Mouse (Mus musculus) liver, postnatal 0 days (tissue): ENCODE results near the gene Pom121l2. TPM values are rescaled to one million over a fixed set of nuclear protein-coding genes. Genes with fewer than 3 reads are reported as not detected.

ENCODE experiments used
- ATAC-seq: fragments of 200-750 bp; cut with Nextera tagmentation; 2 replicates; pipeline ENCODE4 v1.8.0; 2017; ENCODE audit warnings: mild to moderate bottlenecking, moderate library complexity
- DNase-seq: peaks from one replicate; pipeline ENCODE4 v3.0.0-alpha.2; 2016
- H3K27ac ChIP-seq: fragments of 300-500 bp; sonication (generic); 2 replicates; pipeline ENCODE4 v1.5.1; 2014; ENCODE audit warnings: antibody characterized with exemption, moderate library complexity, mild to moderate bottlenecking, low read depth
- H3K27me3 ChIP-seq: fragments of 300-500 bp; sonication (generic); 2 replicates; pipeline ENCODE4 v1.6.1; 2014; ENCODE audit warnings: low read length, control low read depth, mixed read lengths; ENCODE audit not compliant: insufficient read depth
- H3K36me3 ChIP-seq: fragments of 300-500 bp; sonication (generic); replicated peaks from 2 replicates; pipeline ENCODE4 v1.6.1; 2014; ENCODE audit warnings: mild to moderate bottlenecking, control low read depth, low read length, moderate library complexity, mixed read lengths; ENCODE audit not compliant: insufficient read depth
- H3K4me1 ChIP-seq: fragments of 300-500 bp; sonication (generic); 2 replicates; pipeline ENCODE4 v1.6.1; 2014; ENCODE audit warnings: antibody characterized with exemption, mild to moderate bottlenecking, control low read depth; ENCODE audit not compliant: insufficient read depth
- H3K4me2 ChIP-seq: fragments of 300-500 bp; sonication (generic); 2 replicates; pipeline ENCODE4 v1.6.1; 2014; ENCODE audit warnings: low read depth, mild to moderate bottlenecking, low read length, moderate library complexity, mixed read lengths
- H3K4me3 ChIP-seq: fragments of 300-500 bp; sonication (generic); 2 replicates; pipeline ENCODE4 v1.5.1; 2014; ENCODE audit warnings: low read depth, low read length
- H3K9ac ChIP-seq: fragments of 300-500 bp; sonication (generic); replicated peaks from 2 replicates; pipeline ENCODE4 v1.6.1; 2014; ENCODE audit warnings: mild to moderate bottlenecking, moderate library complexity
- H3K9me3 ChIP-seq: fragments of 300-500 bp; sonication (generic); 2 replicates; pipeline ENCODE4 v1.6.1; 2016; ENCODE audit warnings: mild to moderate bottlenecking, control low read depth, low read length, mixed read lengths
- CTCF ChIP-seq: sonication (generic); IDR thresholded peaks from 2 replicates; pipeline ENCODE4 v1.5.1; 2016; ENCODE audit warnings: antibody characterized with exemption, low read depth
- EP300 ChIP-seq: IDR thresholded peaks from 2 replicates; pipeline ENCODE4 v1.6.1; 2016; ENCODE audit warnings: antibody characterized with exemption, low read depth, mild to moderate bottlenecking
- WGBS: fragments of 180-500 bp; shearing (Covaris S2); extraction: QIAGEN DNeasy Blood & Tissue Kit; methylation state at CpG from one replicate; pipeline ENCODE4 v1.1.7; 2014; ENCODE audit not compliant: insufficient replicate concordance; 5-methylcytosine and 5-hydroxymethylcytosine counted together
- microRNA-seq: library from miRNA; unstranded; fragments of <30 nt; microRNA quantifications from one replicate; pipeline ENCODE4, GENCODE M21; 2016
- polyA plus RNA-seq: library from polyadenylated mRNA; unstranded; fragments of >200 nt; fragmentation: Nextera tagmentation; extraction: Ambion mirVana; gene quantifications from 2 replicates; pipeline ENCODE4 v1.2.1, GENCODE M21; 2015

The Pom121l2 gene
- polyA plus RNA-seq, 1 experiment from 2014 or later = not detected

DNA sequence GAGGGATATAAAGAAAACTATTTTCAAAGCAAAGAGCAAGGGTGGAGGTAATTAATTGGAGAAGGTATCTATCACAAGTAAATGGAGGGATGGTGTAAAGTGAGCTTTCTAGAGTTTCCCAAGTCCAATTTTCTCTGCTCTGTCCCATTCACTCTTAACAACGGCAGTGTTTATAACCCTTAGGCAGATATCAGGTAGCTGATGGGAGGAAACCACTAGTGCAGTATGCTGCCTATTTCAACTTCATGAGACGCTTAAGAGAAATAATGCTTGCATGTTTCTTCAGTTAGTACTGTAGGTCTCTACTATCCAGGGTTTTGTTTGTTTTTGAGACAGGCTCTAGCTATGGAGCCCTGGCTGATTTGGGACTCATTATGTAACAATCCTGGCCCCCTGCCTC lies 56.4 kb downstream of the Pom121l2 start:
- TF ChIP-seq EP300 = no peak
- TF ChIP-seq CTCF = no peak
- no peak for DNase-seq
- H3K4me1 ChIP-seq = peaks cover 26% of the 10 kb centered on the region
- WGBS = 59% methylated on average over 2 of the region's 2 CpGs
- H3K4me2 ChIP-seq = peak overlapping the region; percentile 78
- H3K9me3 ChIP-seq = no peaks in the 10 kb centered on the region
- peak overlapping the region; percentile 79 for H3K9ac ChIP-seq
- H3K4me3 ChIP-seq = peak overlapping the region; percentile 60; the same call in 1 of the 2 replicates
- peak overlapping the region; percentile 96 for H3K27ac ChIP-seq
- no peaks in the 10 kb centered on the region for H3K27me3 ChIP-seq
- ATAC-seq = no peak
- no peaks in the 10 kb centered on the region for H3K36me3 ChIP-seq

Small RNAs within 50 kb of the gene (microRNA-seq; reads per million reads assigned to microRNA genes)
- gene Gm44390 = not detected

Other genes starting within 250 kb of the Pom121l2 start
- 0.19 and 0.32 TPM in 2 replicates for gene Hist1h4j, start 246.1 kb upstream of the Pom121l2 start, polyA plus RNA-seq
- 2.4 and 3.6 TPM in 2 replicates for gene Hist1h4k, start 230.7 kb upstream of the Pom121l2 start, polyA plus RNA-seq
- 44.2 and 62.3 TPM in 2 replicates for gene Hist1h2ak, start 227.4 kb upstream of the Pom121l2 start, polyA plus RNA-seq
- 7.2 and 7.3 TPM in 2 replicates for gene Hist1h2bn, start 227.1 kb upstream of the Pom121l2 start, polyA plus RNA-seq
- gene Hist1h1b, start 200.6 kb upstream of the Pom121l2 start, polyA plus RNA-seq = 20.0 and 27.9 TPM in 2 replicates
- 95.1 and 107 TPM in 2 replicates for gene Hist1h3i, start 197.8 kb upstream of the Pom121l2 start, polyA plus RNA-seq
- 8.4 and 11.4 TPM in 2 replicates for gene Hist1h2an, start 194.0 kb upstream of the Pom121l2 start, polyA plus RNA-seq
- gene Hist1h2bp, start 193.7 kb upstream of the Pom121l2 start, polyA plus RNA-seq = 2.4 and 4.6 TPM in 2 replicates
- 14.3 and 15.4 TPM in 2 replicates for gene Hist1h2bq, start 171.0 kb upstream of the Pom121l2 start, polyA plus RNA-seq
- not detected in 2 replicates for gene Hist1h2ao, start 170.7 kb upstream of the Pom121l2 start, polyA plus RNA-seq
- gene Hist1h4m, start 169.4 kb upstream of the Pom121l2 start, polyA plus RNA-seq = not detected in 2 replicates
- 9.2 and 9.8 TPM in 2 replicates for gene Hist1h4n, start 149.0 kb upstream of the Pom121l2 start, polyA plus RNA-seq
- 3,753 and 3,756 TPM in 2 replicates for gene Hist1h2ap, start 147.7 kb upstream of the Pom121l2 start, polyA plus RNA-seq
- 14.9 and 15.6 TPM in 2 replicates for gene Hist1h2br, start 147.5 kb upstream of the Pom121l2 start, polyA plus RNA-seq
- gene Zfp184, start 36.1 kb upstream of the Pom121l2 start, polyA plus RNA-seq = 0.27 and 0.32 TPM in 2 replicates
- gene Prss16, start 28.5 kb downstream of the Pom121l2 start, polyA plus RNA-seq = 0.92 and 1.1 TPM in 2 replicates
- 8.6 and 9.9 TPM in 2 replicates for gene Hist1h2ah, start 54.4 kb downstream of the Pom121l2 start, polyA plus RNA-seq
- gene Hist1h2bk, start 54.7 kb downstream of the Pom121l2 start, polyA plus RNA-seq = 1.7 and 2.2 TPM in 2 replicates
- gene Hist1h4i, start 60.2 kb downstream of the Pom121l2 start, polyA plus RNA-seq = 18.0 and 18.3 TPM in 2 replicates
- gene Hist1h2ag, start 61.8 kb downstream of the Pom121l2 start, polyA plus RNA-seq = 7.4 and 9.4 TPM in 2 replicates
- gene Hist1h2bj, start 62.0 kb downstream of the Pom121l2 start, polyA plus RNA-seq = 5.1 and 5.3 TPM in 2 replicates
- not detected in 2 replicates for gene Vmn1r188, start 103.2 kb downstream of the Pom121l2 start, polyA plus RNA-seq
- gene Vmn1r189, start 124.6 kb downstream of the Pom121l2 start, polyA plus RNA-seq = not detected in 2 replicates
- not detected in 2 replicates for gene Vmn1r191, start 202.8 kb downstream of the Pom121l2 start, polyA plus RNA-seq
- gene Vmn1r192, start 209.9 kb downstream of the Pom121l2 start, polyA plus RNA-seq = not detected in 2 replicates
- gene Vmn1r193, start 242.0 kb downstream of the Pom121l2 start, polyA plus RNA-seq = not detected in 2 replicates